Mouse (Mus musculus): ENCODE data around the gene Gfer.
"Not testable (repeated sequence)": the region's sequence is repeated elsewhere in the genome, so short reads cannot be mapped to it uniquely, and the experiment has no call there.

The Gfer gene

DNA sequence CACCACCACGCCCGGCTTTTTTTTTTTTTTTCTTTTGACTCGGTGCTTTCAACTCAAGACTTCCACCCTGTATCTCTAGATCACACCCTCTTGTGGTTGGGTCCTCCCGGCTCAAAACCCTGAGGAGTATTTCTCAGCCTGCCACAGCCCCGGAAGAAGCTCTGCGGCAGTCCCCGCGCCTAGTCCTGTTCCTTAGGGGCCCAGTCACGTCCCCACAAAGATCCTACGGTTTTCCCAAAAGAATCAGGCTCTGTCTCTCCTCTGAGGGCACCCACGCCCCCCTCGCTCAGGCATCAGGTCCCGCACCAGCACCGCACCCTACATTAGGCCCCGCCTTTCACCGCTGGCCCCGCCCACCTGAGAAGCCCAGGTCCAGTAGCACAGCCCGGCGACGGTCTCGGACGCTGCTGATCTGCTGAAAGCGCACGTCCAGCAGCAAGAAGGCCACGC lies 8.8 kb downstream of the Gfer start:
- DNase-seq (ENCODE audit: low read depth, low spot score), result peak; percentile 40

DNA sequence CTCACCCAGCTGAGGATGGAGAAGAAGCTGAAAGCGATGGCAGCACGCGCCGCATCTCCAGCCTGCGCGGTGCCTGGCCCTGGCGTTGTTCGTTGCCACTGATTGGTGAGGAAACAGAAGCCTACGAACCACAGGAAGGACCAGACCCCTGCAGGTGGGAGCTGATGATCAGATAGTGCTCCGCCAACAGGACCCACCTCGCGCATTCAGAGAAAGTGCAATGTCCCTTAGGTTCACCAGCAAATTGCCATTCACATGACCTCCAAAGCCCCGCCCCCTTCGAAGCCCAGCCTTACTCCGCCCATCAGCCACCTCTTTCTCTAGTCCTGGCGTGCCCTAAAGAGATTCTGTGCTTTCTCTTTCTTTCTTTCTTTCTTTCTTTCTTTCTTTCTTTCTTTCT lies 9.4 kb downstream of the Gfer start:
- peak; percentile 40 for DNase-seq (ENCODE audit: low read depth, low spot score)

GRCm38 (mm10) chr17:24677500-24678080 lies 18.4 kb downstream of the Gfer start:
- DNase-seq (ENCODE audit: low read depth, low spot score), result no peak

DNA sequence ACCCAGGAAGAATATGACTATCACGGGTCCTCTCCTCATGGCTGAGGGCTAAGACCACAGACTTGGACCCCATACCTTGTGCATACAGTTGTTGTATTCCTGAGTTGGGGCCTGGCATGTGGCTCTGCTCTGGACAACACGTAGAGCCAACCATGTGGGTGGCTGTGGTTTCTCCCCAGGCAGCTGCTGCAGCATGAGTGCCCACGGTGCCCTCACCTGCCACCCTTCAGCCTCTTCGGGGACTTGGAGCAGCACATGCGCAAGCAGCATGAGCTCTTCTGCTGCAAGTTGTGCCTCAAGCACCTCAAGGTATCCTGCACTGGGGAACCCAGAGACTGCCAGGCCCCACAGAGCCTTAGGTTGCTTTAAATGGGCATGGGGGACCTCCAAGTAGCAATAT lies 19.1 kb downstream of the Gfer start:
- DNase-seq (ENCODE audit: low read depth, low spot score), result no peak

DNA sequence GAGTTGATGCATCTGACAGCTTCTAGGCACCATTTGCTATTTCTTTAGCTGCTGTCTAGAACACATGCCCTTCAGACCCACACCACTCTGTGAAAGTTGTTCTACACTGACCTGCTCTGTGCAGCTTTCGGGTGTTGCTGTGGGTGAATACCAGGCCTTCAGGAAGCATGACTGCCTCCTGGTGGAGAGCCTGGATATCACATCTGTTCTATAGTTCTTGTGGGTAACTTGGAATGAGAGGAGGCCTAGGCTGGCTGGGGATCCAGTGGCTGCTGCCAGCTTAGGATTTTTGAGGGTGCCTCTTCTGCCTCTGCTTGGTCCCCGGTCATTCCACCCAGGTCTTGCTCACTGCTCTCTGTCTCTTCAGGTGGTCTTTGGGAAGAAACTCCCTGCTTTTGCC lies 19.8 kb downstream of the Gfer start:
- DNase-seq (ENCODE audit: low read depth, low spot score), result peak; percentile 75

DNA sequence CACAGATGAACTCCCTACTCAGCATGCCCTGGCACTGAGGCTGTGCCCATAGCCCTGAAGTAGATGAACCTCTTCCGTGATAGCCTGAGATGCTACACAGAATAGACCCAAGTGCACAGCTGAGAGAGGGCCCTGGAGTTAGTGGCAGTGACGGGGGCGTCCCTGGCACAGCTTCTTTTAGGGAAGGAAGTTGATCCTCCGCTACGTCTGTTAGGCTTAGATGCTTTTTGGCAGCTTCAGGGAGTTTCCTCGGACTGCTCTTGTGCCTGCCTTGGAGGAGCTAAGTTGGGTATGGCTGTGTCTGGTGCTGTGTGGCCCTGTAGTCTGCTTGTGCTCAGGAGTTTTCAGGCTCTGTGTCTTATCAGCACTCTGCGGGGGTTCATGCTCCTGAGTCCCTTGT lies 21.7 kb downstream of the Gfer start:
- no peak for DNase-seq (ENCODE audit: low read depth, low spot score)

DNA sequence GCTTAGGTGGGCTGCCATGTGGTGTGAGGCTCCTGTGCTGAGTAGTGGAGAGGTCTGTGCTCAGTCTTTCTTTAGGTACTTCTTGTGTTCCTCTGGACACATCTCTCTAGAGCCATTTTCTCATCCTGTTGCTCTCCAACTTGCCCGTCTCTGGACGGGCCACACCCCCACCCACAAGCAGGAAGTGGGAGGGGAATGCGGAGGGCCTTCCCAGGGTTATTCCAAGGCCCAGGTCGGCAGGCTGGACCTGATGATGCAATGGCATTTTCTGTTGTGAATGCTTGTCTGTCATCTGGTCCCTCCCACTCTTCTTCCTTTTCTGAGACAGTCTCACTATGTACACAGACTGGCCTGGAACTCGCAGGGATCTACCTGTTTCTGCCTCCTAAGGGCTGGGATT lies 23.8 kb downstream of the Gfer start:
- peak; percentile 51 for DNase-seq (ENCODE audit: low read depth, low spot score)

- peak; percentile 41 for DNase-seq (ENCODE audit: low read depth, low spot score)
These were observed 24.6 kb downstream of the Gfer start for GRCm38 (mm10) chr17:24671346-24671745.

DNA sequence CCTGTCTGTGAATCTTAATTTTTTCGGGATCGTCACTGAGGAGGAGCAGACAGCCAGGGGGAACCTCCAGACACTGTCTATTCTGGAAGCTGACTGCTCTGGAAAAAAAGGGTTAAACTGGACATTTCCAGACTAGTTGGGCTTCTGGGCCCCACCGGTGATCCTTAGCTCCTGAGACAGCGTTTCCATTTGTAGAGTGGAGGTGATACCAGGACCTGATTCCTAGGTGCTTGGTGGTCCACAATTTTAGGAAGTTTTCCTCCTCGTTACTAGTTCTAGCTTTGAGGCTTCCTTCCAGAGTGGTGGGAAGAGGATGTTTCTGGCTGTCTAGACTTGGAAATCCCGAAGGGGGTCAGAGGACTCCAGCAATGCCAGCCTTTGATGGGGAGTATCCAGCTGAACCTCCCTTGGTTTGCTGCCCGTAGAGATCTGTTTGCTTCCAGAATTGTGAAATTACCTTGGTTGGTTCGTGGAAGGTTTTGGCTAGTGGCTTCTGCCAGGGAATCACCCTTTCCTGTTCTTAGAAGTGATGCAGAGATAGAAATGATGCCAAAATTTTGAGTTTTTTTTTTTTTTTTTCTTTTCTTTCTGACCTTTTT lies 25.6 kb downstream of the Gfer start:
- no peak for DNase-seq (ENCODE audit: low read depth, low spot score)

- DNase-seq (ENCODE audit: low read depth, low spot score), result peak; percentile 94
These were observed 26.3 kb downstream of the Gfer start, which contains the start of gene Zfp598 for GRCm38 (mm10) chr17:24669545-24670245. Gene Zfp598, plus strand, starts transcription at chr17:24669687.

- not testable (repeated sequence) for DNase-seq (ENCODE audit: low read depth, low spot score)
These were observed 26.8 kb downstream of the Gfer start for GRCm38 (mm10) chr17:24669214-24669544.

DNA sequence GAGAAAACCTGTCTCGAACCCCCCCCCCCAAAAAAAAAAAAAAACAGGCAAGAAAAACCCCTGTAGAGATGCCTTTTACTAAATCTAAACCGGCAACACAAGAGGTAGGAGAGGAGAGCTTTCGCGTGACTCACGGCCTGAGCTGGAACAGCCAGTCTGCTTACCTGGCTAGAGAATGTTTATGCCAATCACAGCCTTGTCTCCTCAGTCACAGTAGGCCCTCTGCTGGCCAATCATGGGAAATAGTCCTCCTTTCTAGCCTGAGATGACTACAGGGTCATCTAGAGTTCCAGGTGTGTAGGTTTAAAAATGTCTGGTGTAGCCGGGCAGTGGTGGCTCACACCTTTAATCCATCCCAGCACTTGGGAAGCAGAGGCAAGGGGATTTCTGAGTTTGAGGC lies 28.5 kb downstream of the Gfer start:
- DNase-seq (ENCODE audit: low read depth, low spot score), result peak; percentile 80

- DNase-seq (ENCODE audit: low read depth, low spot score), result not testable (repeated sequence)
These were observed 28.9 kb downstream of the Gfer start for GRCm38 (mm10) chr17:24667011-24667410.

GRCm38 (mm10) chr17:24658017-24658758 lies 37.8 kb downstream of the Gfer start, which contains the start of gene Npw:
Gene Npw, minus strand, starts transcription at chr17:24658457.
- DNase-seq (ENCODE audit: low read depth, low spot score), result no peak

GRCm38 (mm10) chr17:24654969-24655368 lies 41.0 kb downstream of the Gfer start:
- no peak for DNase-seq (ENCODE audit: low read depth, low spot score)

GRCm38 (mm10) chr17:24653967-24654710 lies 41.8 kb downstream of the Gfer start:
- DNase-seq (ENCODE audit: low read depth, low spot score), result peak; percentile 80

- DNase-seq (ENCODE audit: low read depth, low spot score), result no peak
These were observed 44.1 kb downstream of the Gfer start for GRCm38 (mm10) chr17:24651835-24652234.

DNA sequence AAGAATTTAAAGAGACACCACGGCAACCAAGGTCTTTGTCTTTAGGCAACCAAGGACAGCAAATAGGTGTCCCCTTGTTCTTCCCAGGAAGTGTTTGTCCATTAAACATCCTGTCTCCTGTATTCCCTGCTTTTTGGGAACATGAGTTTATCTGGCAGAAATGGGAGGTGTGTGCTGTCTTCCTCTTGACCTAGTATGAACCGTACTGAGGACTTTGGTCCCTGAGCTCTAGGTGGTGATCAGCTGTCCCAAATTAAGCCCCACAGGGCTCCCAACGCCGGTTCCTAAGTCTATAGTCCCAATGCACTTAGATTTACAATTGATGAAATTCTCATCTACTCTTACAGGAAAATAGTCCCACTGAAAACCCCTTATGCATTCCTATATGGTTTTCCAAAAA lies 45.2 kb downstream of the Gfer start:
- DNase-seq (ENCODE audit: low read depth, low spot score), result no peak

- no peak for DNase-seq (ENCODE audit: low read depth, low spot score)
These were observed 45.8 kb downstream of the Gfer start, which contains the start of gene Slc9a3r2 for GRCm38 (mm10) chr17:24650070-24650616. Gene Slc9a3r2, minus strand, starts transcription at chr17:24650327.

- DNase-seq (ENCODE audit: low read depth, low spot score), result no peak
These were observed 46.3 kb downstream of the Gfer start for GRCm38 (mm10) chr17:24649581-24650069.
